Mouse (Mus musculus): ENCODE measurements around the gene Cdc42ep4. TPM values are rescaled to one million over a fixed set of nuclear protein-coding genes. Genes with fewer than 3 reads are reported as not detected.

Cdc42ep4 gene
- polyA plus RNA-seq, 1 experiment from 2014 or later, result 78.2 TPM

- Histone ChIP-seq H3K9me3 (ENCODE audit: control insufficient read depth, low read length) (no peaks in the 10 kb centered on the region), H3K4me1 (ENCODE audit: control insufficient read depth, insufficient read depth, low read length) (peaks cover 8% of the 10 kb centered on the region), H3K9ac (ENCODE audit: low read length) (no peak overlapping the region), H3K27me3 (ENCODE audit: control insufficient read depth, insufficient read depth, low read length) (no peaks in the 10 kb centered on the region), H3K4me2 (ENCODE audit: low read depth) (no peak overlapping the region), H3K4me3 (ENCODE audit: low read depth, low read length) (no peak overlapping the region), H3K36me3 (ENCODE audit: control insufficient read depth, insufficient read depth, low read length) (peaks cover 4% of the 10 kb centered on the region; the same call in 1 of the 2 replicates), H3K27ac (ENCODE audit: low read depth, low read length) (no peak overlapping the region)
- no peak for DNase-seq (ENCODE audit: low spot score)
- 82% methylated on average over 2 of the region's 2 CpGs for WGBS
- ATAC-seq (ENCODE audit: insufficient read depth, low FRiP score, low TSS enrichment), result no peak
Observed at GRCm38 (mm10) chr11:113680954-113681353, 70.7 kb downstream of the Cdc42ep4 start.

- 85% methylated on average over 8 of the region's 8 CpGs for WGBS
- no peak for ATAC-seq (ENCODE audit: insufficient read depth, low FRiP score, low TSS enrichment)
- Histone ChIP-seq H3K27ac (ENCODE audit: low read depth, low read length) (no peak overlapping the region), H3K9ac (ENCODE audit: low read length) (no peak overlapping the region), H3K27me3 (ENCODE audit: control insufficient read depth, insufficient read depth, low read length) (no peaks in the 10 kb centered on the region), H3K36me3 (ENCODE audit: control insufficient read depth, insufficient read depth, low read length) (peaks cover 4% of the 10 kb centered on the region; the same call in 1 of the 2 replicates), H3K4me2 (ENCODE audit: low read depth) (no peak overlapping the region), H3K9me3 (ENCODE audit: control insufficient read depth, low read length) (no peaks in the 10 kb centered on the region), H3K4me1 (ENCODE audit: control insufficient read depth, insufficient read depth, low read length) (peaks cover 8% of the 10 kb centered on the region), H3K4me3 (ENCODE audit: low read depth, low read length) (no peak overlapping the region)
- DNase-seq (ENCODE audit: low spot score), result no peak
Observed at GRCm38 (mm10) chr11:113678373-113678772, 73.3 kb downstream of the Cdc42ep4 start.

- ATAC-seq (ENCODE audit: insufficient read depth, low FRiP score, low TSS enrichment), result no peak
- no peaks in the 10 kb centered on the region for H3K27me3 ChIP-seq (ENCODE audit: control insufficient read depth, insufficient read depth, low read length)
Observed at GRCm38 (mm10) chr11:113677378-113677777, 74.3 kb downstream of the Cdc42ep4 start.

More at GRCm38 (mm10) chr11:113677378-113677777, 74.3 kb downstream of the Cdc42ep4 start:
- no peak overlapping the region for H3K4me2 ChIP-seq (ENCODE audit: low read depth)
- H3K4me1 ChIP-seq (ENCODE audit: control insufficient read depth, insufficient read depth, low read length), result peaks cover 3% of the 10 kb centered on the region
- DNase-seq (ENCODE audit: low spot score), result no peak
- H3K4me3 ChIP-seq (ENCODE audit: low read depth, low read length), result no peak overlapping the region
- H3K9me3 ChIP-seq (ENCODE audit: control insufficient read depth, low read length), result no peaks in the 10 kb centered on the region
- WGBS, result 91% methylated on average over 2 of the region's 2 CpGs
- H3K36me3 ChIP-seq (ENCODE audit: control insufficient read depth, insufficient read depth, low read length), result peaks cover 8% of the 10 kb centered on the region; the same call in 1 of the 2 replicates
- H3K9ac ChIP-seq (ENCODE audit: low read length), result no peak overlapping the region
- no peak overlapping the region for H3K27ac ChIP-seq (ENCODE audit: low read depth, low read length)

Other genes starting within 250 kb of the Cdc42ep4 start
- 20.5 and 23.8 TPM in 2 replicates for gene Sstr2, start 132.5 kb downstream of the Cdc42ep4 start, polyA plus RNA-seq (2014; fragmentation: Nextera tagmentation; extraction: Ambion mirVana)
- gene Cog1, start 102.7 kb downstream of the Cdc42ep4 start, polyA plus RNA-seq (2014; fragmentation: Nextera tagmentation; extraction: Ambion mirVana), result 44.3 and 47.7 TPM in 2 replicates
- 20.1 and 20.5 TPM in 2 replicates for gene Slc39a11, start 101.8 kb downstream of the Cdc42ep4 start, polyA plus RNA-seq (2014; fragmentation: Nextera tagmentation; extraction: Ambion mirVana)
- 57.3 and 57.9 TPM in 2 replicates for gene Fam104a, start 67.7 kb downstream of the Cdc42ep4 start, polyA plus RNA-seq (2014; fragmentation: Nextera tagmentation; extraction: Ambion mirVana)
- 24.5 and 25.5 TPM in 2 replicates for gene D11Wsu47e, start 67.5 kb downstream of the Cdc42ep4 start, polyA plus RNA-seq (2014; fragmentation: Nextera tagmentation; extraction: Ambion mirVana)
- 0.26 and 0.50 TPM in 2 replicates for gene Cpsf4l, start 41.9 kb downstream of the Cdc42ep4 start, polyA plus RNA-seq (2014; fragmentation: Nextera tagmentation; extraction: Ambion mirVana)

All from neural tube, embryonic 11.5 days (tissue).